Mouse (Mus musculus) left cerebral cortex, postnatal 25 days (tissue): ENCODE results near the gene Dmac1. TPM values are rescaled to one million over a fixed set of nuclear protein-coding genes. Genes with fewer than 3 reads are reported as not detected.
"Not testable (repeated sequence)": the region's sequence is repeated elsewhere in the genome, so short reads cannot be mapped to it uniquely, and the experiment has no call there.

Experiments
- DNase-seq, 2 experiments: peaks; one replicate each; pipeline ENCODE4 v3.0.0; 2022; ENCODE audit warnings: low spot score in 2 of 2, mixed read lengths in 1 of 2
- intact Hi-C: fragments of 180-260 bp; cut with DNase I; formaldehyde crosslinking; loops from one replicate; pipeline ENCODE4 v1.15.1; 2025
- total RNA-seq, 2 experiments: library from RNA; stranded (reverse); gene quantifications; 2 replicates each; pipeline ENCODE4 v1.2.3; 2021

The Dmac1 gene
- 10 to 100 TPM; 49.8 to 56.4 TPM for total RNA-seq

- intact Hi-C loops = loop anchor here (5.0 to 10.0 kb wide), 2 partner anchors 214 to 1169 kb away; no protein-coding TSS in a partner anchor
- peak; percentile 96 to 97 for DNase-seq
Observed at GRCm38 (mm10) chr4:75278197-75279175, at the start of gene Dmac1. Gene Dmac1, minus strand, starts transcription at chr4:75278305.

- intact Hi-C loops = no loop called here
- no peak for DNase-seq
Observed at GRCm38 (mm10) chr4:75315431-75315830, 37.3 kb upstream of the Dmac1 start.

GRCm38 (mm10) chr4:75315007-75315406 lies 36.9 kb upstream of the Dmac1 start:
- intact Hi-C loops = no loop called here
- no peak for DNase-seq

- DNase-seq = no peak
- intact Hi-C loops = no loop called here
Observed at GRCm38 (mm10) chr4:75311918-75312317, 33.8 kb upstream of the Dmac1 start.

- no peak for DNase-seq
- intact Hi-C loops = no loop called here
Observed at GRCm38 (mm10) chr4:75311305-75311704, 33.2 kb upstream of the Dmac1 start.

- intact Hi-C loops = no loop called here
- no peak for DNase-seq
Observed at GRCm38 (mm10) chr4:75300205-75300972, 22.3 kb upstream of the Dmac1 start.

- no peak for DNase-seq
- intact Hi-C loops = no loop called here
Observed at GRCm38 (mm10) chr4:75292315-75292714, 14.2 kb upstream of the Dmac1 start.

GRCm38 (mm10) chr4:75291142-75291541 lies 13.0 kb upstream of the Dmac1 start:
- intact Hi-C loops = no loop called here
- no peak for DNase-seq

- DNase-seq = peak in 1 of 2 experiments; percentile 8
- intact Hi-C loops = loop anchor here (5.0 to 10.0 kb wide), 2 partner anchors 213 to 1170 kb away; no protein-coding TSS in a partner anchor
Observed at GRCm38 (mm10) chr4:75277467-75278196, 473 bp downstream of the Dmac1 start.

- intact Hi-C loops = loop anchor here (5.0 to 10.0 kb wide), 2 partner anchors 211 to 1172 kb away; no protein-coding TSS in a partner anchor
- no peak for DNase-seq
Observed at GRCm38 (mm10) chr4:75275737-75276136, 2.4 kb downstream of the Dmac1 start.

GRCm38 (mm10) chr4:75267866-75268265 lies 10.2 kb downstream of the Dmac1 start:
- intact Hi-C loops = no loop called here
- no peak for DNase-seq

- DNase-seq = no peak
- intact Hi-C loops = no loop called here
Observed at GRCm38 (mm10) chr4:75266773-75267550, 11.1 kb downstream of the Dmac1 start.

- intact Hi-C loops = no loop called here
- DNase-seq = no peak
Observed at GRCm38 (mm10) chr4:75264219-75264618, 13.9 kb downstream of the Dmac1 start.

GRCm38 (mm10) chr4:75263556-75264129 lies 14.5 kb downstream of the Dmac1 start:
- intact Hi-C loops = no loop called here
- no peak for DNase-seq

- DNase-seq = peak; percentile 20 to 49
- intact Hi-C loops = no loop called here
Observed at GRCm38 (mm10) chr4:75262423-75262822, 15.7 kb downstream of the Dmac1 start.

- no peak for DNase-seq
- intact Hi-C loops = no loop called here
Observed at GRCm38 (mm10) chr4:75260156-75260555, 17.9 kb downstream of the Dmac1 start.

GRCm38 (mm10) chr4:75259447-75259846 lies 18.7 kb downstream of the Dmac1 start:
- intact Hi-C loops = no loop called here
- DNase-seq = no peak

GRCm38 (mm10) chr4:75234602-75235001 lies 43.5 kb downstream of the Dmac1 start:
- intact Hi-C loops, DNase-seq: not testable (repeated sequence)
